Mouse (Mus musculus) stomach, postnatal 0 days (tissue): ENCODE results near the gene Golga2. TPM values are rescaled to one million over a fixed set of nuclear protein-coding genes. Genes with fewer than 3 reads are reported as not detected.
"Not testable (repeated sequence)": the region's sequence is repeated elsewhere in the genome, so short reads cannot be mapped to it uniquely, and the experiment has no call there.

Experiments used
- ATAC-seq: fragments of 200-750 bp; cut with Nextera tagmentation; 2 replicates; pipeline ENCODE4 v1.8.0; 2017; ENCODE audit not compliant: low FRiP score, low TSS enrichment
- DNase-seq: peaks from one replicate; pipeline ENCODE4 v3.0.0-alpha.2; 2016; ENCODE audit warnings: low spot score
- H3K27ac ChIP-seq: fragments of 300-500 bp; sonication (generic); replicated peaks from 2 replicates; pipeline ENCODE4 v1.5.1; 2014; ENCODE audit warnings: mild to moderate bottlenecking, control low read depth
- H3K27me3 ChIP-seq: fragments of 300-500 bp; sonication (generic); 2 replicates; pipeline ENCODE4 v1.6.1; 2014; ENCODE audit warnings: low read length; ENCODE audit not compliant: control insufficient read depth, insufficient read depth
- H3K36me3 ChIP-seq: fragments of 300-500 bp; sonication (generic); 2 replicates; pipeline ENCODE4 v1.6.1; 2014; ENCODE audit warnings: low read length, mixed read lengths; ENCODE audit not compliant: control insufficient read depth, insufficient read depth
- H3K4me1 ChIP-seq: fragments of 300-500 bp; sonication (generic); replicated peaks from 2 replicates; pipeline ENCODE4 v1.6.1; 2014; ENCODE audit warnings: antibody characterized with exemption; ENCODE audit not compliant: control insufficient read depth, insufficient read depth
- H3K4me2 ChIP-seq: fragments of 300-500 bp; sonication (generic); replicated peaks from 2 replicates; pipeline ENCODE4 v1.6.1; 2014; ENCODE audit warnings: low read depth, mild to moderate bottlenecking, control low read depth, moderate library complexity
- H3K4me3 ChIP-seq: fragments of 300-500 bp; sonication (generic); 2 replicates; pipeline ENCODE4 v1.5.1; 2014; ENCODE audit warnings: low read depth, low read length, control low read depth
- H3K9ac ChIP-seq: fragments of 300-500 bp; sonication (generic); 2 replicates; pipeline ENCODE4 v1.6.1; 2014; ENCODE audit warnings: mild to moderate bottlenecking, low read length, control low read depth, mixed read lengths
- H3K9me3 ChIP-seq: fragments of 300-500 bp; sonication (generic); 2 replicates; pipeline ENCODE4 v1.6.1; 2016; ENCODE audit warnings: low read length; ENCODE audit not compliant: control insufficient read depth
- CTCF ChIP-seq: IDR thresholded peaks from 2 replicates; pipeline ENCODE4 v1.5.1; 2016; ENCODE audit warnings: antibody characterized with exemption, low read depth, mild to moderate bottlenecking, moderate library complexity
- EP300 ChIP-seq: optimal IDR thresholded peaks from 2 replicates; pipeline ENCODE3; 2016; ENCODE audit warnings: antibody characterized with exemption
- WGBS: fragments of 180-500 bp; shearing (Covaris S2); extraction: QIAGEN DNeasy Blood & Tissue Kit; methylation state at CpG from one replicate; pipeline ENCODE4 v1.1.7; 2014; 5-methylcytosine and 5-hydroxymethylcytosine counted together
- polyA plus RNA-seq: library from polyadenylated mRNA; unstranded; fragments of >200 nt; fragmentation: Nextera tagmentation; extraction: Ambion mirVana; gene quantifications from 2 replicates; pipeline ENCODE4 v1.2.1, GENCODE M21; 2015

The Golga2 gene
- polyA plus RNA-seq, 1 experiment from 2014 or later, result 18.1 TPM

DNA sequence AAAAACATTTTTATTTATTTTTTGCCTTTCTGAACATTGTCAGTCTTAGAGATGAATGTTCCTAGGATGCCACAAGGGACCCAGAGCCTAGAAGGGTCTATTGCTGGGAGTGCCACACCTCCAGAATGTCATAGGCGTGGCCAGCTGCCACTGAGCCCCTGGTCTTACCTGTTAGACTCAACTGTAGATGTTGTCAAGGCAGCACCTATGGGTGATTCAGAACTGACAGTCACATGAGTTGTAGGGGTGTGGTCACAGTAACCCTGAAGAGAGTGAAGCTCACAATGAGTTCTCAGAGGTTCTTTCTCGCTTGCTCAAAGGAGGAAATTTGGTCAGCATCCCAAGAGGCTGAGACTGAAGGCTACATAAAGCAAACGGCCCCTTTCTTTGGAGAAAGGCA lies 8.1 kb downstream of the Golga2 start:
- no peaks in the 10 kb centered on the region for H3K4me1 ChIP-seq
- H3K4me3 ChIP-seq, result no peak overlapping the region
- WGBS, result 66% methylated on average over 3 of the region's 3 CpGs
- TF ChIP-seq CTCF (no peak), EP300 (no peak)
- H3K27ac ChIP-seq, result no peak overlapping the region; the same call in 1 of the 2 replicates
- ATAC-seq (peak; percentile 65), DNase-seq (no peak)
- no peaks in the 10 kb centered on the region for H3K27me3 ChIP-seq
- H3K9ac ChIP-seq, result no peak overlapping the region
- H3K36me3 ChIP-seq, result peaks cover 19% of the 10 kb centered on the region
- no peak overlapping the region for H3K4me2 ChIP-seq
- no peaks in the 10 kb centered on the region for H3K9me3 ChIP-seq

DNA sequence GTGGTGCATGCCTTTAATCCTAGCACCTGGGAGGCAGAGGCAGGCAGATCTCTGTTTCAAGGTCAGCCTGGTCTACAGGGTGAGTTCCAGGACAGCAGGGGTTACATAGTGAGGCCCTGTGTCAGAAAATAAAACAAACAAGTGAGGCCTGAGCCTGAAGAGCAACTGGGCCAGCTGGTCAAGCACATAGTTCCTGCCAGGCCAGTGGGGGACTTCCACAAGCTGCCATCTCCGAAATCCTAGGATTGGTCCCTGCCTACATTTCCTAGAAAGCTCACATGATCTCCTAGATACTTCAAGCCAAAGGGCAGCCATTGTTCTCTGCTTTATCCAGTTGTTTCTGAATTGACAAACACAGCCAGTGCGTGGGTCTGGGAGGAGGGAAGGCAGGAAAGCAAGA lies 8.7 kb downstream of the Golga2 start:
- ATAC-seq, H3K4me1 ChIP-seq, H3K9ac ChIP-seq, DNase-seq, H3K4me2 ChIP-seq, H3K27me3 ChIP-seq, H3K27ac ChIP-seq, H3K4me3 ChIP-seq, H3K9me3 ChIP-seq: not testable (repeated sequence)
- peaks cover 21% of the 10 kb centered on the region for H3K36me3 ChIP-seq
- 83% methylated on average over 2 of the region's 2 CpGs for WGBS

DNA sequence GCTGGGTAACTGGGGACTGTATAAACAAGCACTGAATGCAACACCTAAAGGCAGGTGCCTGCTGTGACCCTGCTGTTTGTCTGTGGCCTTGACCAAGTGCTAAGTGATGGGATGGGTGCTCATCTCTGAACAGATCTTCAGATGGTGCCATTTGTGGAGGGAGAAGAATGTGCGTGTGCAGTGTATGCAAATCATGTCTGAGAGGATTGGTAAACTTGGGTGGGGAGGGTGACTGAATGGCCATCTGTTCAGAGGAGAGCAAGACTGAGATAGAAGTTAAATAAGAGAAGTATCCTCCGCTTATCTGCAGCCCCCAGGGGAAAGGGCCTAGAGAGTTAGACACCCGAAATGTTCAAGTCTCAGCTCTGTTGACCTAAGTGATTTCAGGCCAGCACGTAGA lies 12.3 kb downstream of the Golga2 start:
- Histone ChIP-seq H3K4me3 (no peak overlapping the region), H3K4me2 (no peak overlapping the region), H3K27ac (no peak overlapping the region), H3K9ac (no peak overlapping the region), H3K4me1 (no peaks in the 10 kb centered on the region), H3K9me3 (no peaks in the 10 kb centered on the region), H3K36me3 (peaks cover 37% of the 10 kb centered on the region), H3K27me3 (no peaks in the 10 kb centered on the region)
- DNase-seq (no peak), ATAC-seq (no peak)
- TF ChIP-seq CTCF, result no peak
- no peak for TF ChIP-seq EP300
- 91% methylated on average over 4 of the region's 4 CpGs for WGBS

DNA sequence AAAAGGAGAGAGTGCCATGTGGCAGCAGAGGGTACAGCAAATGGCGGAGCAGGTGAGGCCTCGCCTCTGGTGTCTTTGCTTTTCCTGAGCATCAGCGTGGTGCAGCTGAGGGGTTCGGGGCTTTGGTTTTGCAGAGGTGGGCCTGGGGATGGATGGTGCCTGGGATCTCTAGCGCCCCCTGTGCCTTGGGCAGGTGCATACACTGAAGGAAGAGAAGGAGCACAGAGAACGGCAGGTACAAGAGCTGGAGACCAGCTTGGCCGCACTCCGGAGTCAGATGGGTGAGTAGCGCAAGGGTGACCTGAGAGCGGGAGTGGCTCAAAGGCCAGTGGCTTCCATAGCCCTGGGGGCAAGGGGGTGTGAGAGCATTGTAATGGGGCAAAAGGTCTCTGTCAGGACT lies 15.8 kb downstream of the Golga2 start:
- Histone ChIP-seq H3K9ac (no peak overlapping the region), H3K4me2 (no peak overlapping the region), H3K27me3 (no peaks in the 10 kb centered on the region), H3K9me3 (no peaks in the 10 kb centered on the region), H3K27ac (no peak overlapping the region), H3K4me1 (no peaks in the 10 kb centered on the region), H3K4me3 (no peak overlapping the region), H3K36me3 (peaks cover 48% of the 10 kb centered on the region)
- 0 out of 2 replicates have a peak, but pooled peaks have one; percentile 11 for ATAC-seq
- TF ChIP-seq CTCF, result peak; percentile 52
- TF ChIP-seq EP300, result no peak
- WGBS, result 82% methylated on average over 10 of the region's 10 CpGs
- no peak for DNase-seq

DNA sequence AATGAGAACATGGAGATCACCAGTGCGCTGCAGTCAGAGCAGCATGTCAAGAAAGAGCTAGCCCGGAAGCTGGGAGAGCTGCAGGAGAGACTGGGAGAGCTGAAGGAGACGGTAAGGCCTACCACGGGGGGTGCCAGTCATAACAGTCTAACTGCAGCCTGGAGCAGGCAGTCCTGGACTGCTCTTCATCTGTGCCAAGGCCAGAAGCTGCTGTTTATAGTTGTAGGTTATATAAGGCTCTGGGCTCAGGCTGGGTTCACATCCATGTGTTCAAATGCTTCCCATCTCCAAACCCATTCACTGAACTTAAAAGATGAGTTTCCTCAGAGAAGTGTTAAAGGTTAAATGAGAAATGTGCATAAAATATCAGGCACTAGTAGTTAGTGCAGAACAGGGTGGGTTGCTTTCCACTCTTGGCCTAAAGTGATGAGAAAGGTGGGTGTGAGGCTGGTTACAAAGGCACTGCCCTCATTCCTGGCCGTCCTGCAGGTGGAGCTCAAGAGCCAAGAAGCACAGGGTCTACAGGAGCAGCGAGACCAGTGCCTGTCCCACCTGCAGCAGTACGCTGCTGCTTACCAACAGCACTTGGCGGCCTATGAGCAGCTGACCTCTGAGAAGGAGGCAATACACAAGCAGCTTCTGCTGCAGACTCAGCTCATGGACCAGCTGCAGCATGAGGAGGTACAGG lies 17.1 kb downstream of the Golga2 start:
- TF ChIP-seq CTCF, result peak; percentile 83
- TF ChIP-seq EP300, result no peak
- ATAC-seq (peak; percentile 49; the same call in 1 of the 2 replicates), DNase-seq (peak; percentile 71)
- whole genome bisulfite sequencing, result 56% methylated on average over 8 of the region's 8 CpGs
- no peak overlapping the region for H3K4me3 ChIP-seq
- no peaks in the 10 kb centered on the region for H3K9me3 ChIP-seq
- H3K36me3 ChIP-seq, result peaks cover 36% of the 10 kb centered on the region
- H3K27me3 ChIP-seq, result no peaks in the 10 kb centered on the region
- no peak overlapping the region for H3K9ac ChIP-seq
- no peak overlapping the region for H3K4me2 ChIP-seq
- H3K27ac ChIP-seq, result no peak overlapping the region
- no peaks in the 10 kb centered on the region for H3K4me1 ChIP-seq

DNA sequence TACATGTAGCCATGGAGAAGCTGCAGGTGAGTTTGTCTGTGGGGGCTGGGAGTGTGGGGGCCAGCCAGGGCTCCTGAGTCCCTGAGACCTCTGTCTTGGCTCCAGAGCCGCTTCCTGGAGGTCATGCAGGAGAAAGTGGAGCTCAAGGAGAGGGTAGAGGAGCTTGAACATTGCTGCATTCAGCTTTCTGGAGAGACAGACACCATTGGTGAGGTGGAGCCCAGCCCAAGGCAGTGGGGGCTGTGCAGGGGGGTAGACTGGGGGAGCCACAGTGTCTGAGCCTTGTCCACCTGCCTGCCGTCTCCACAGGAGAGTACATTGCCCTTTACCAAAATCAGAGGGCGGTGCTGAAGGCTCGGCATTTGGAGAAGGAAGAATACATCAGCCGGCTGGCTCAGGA lies 18.5 kb downstream of the Golga2 start:
- TF ChIP-seq CTCF (no peak), EP300 (no peak)
- DNase-seq (no peak), ATAC-seq (no peak)
- WGBS, result 93% methylated on average over 5 of the region's 5 CpGs
- Histone ChIP-seq H3K4me3 (no peak overlapping the region), H3K9me3 (no peaks in the 10 kb centered on the region), H3K4me2 (no peak overlapping the region), H3K4me1 (no peaks in the 10 kb centered on the region), H3K27me3 (no peaks in the 10 kb centered on the region), H3K9ac (no peak overlapping the region), H3K36me3 (peaks cover 35% of the 10 kb centered on the region), H3K27ac (no peak overlapping the region)
